Mouse (Mus musculus) forebrain, embryonic 15.5 days (tissue): Measurements from ENCODE around the gene Ggt7. TPM values are rescaled to one million over a fixed set of nuclear protein-coding genes. Genes with fewer than 3 reads are reported as not detected.
A peak's percentile ranks its signal among the peaks of the same experiment; 100 is the strongest.
"Not testable (repeated sequence)": the region's sequence is repeated elsewhere in the genome, so short reads cannot be mapped to it uniquely, and the experiment has no call there.

Source experiments
- ATAC-seq: fragments of 200-750 bp; cut with Nextera tagmentation; replicated peaks from 2 replicates; pipeline ENCODE4 v1.8.0; 2017; ENCODE audit warnings: mild to moderate bottlenecking, moderate TSS enrichment, moderate library complexity
- H3K27ac ChIP-seq: fragments of 300-500 bp; sonication (generic); replicated peaks from 2 replicates; pipeline ENCODE4 v1.5.1; 2015; ENCODE audit warnings: mild to moderate bottlenecking, inconsistent platforms
- H3K27me3 ChIP-seq: fragments of 300-500 bp; sonication (generic); 2 replicates; pipeline ENCODE4 v1.6.1; 2015; ENCODE audit warnings: inconsistent platforms
- H3K36me3 ChIP-seq: fragments of 300-500 bp; sonication (generic); 2 replicates; pipeline ENCODE4 v1.6.1; 2015; ENCODE audit warnings: mild to moderate bottlenecking, inconsistent platforms
- H3K4me1 ChIP-seq: fragments of 300-500 bp; sonication (generic); 2 replicates; pipeline ENCODE4 v1.6.1; 2015; ENCODE audit warnings: inconsistent platforms
- H3K4me2 ChIP-seq: fragments of 300-500 bp; sonication (generic); replicated peaks from 2 replicates; pipeline ENCODE4 v1.6.1; 2015; ENCODE audit warnings: mild to moderate bottlenecking, inconsistent platforms
- H3K4me3 ChIP-seq: fragments of 300-500 bp; sonication (generic); 2 replicates; pipeline ENCODE4 v1.5.1; 2015; ENCODE audit warnings: mild to moderate bottlenecking, inconsistent platforms
- H3K9ac ChIP-seq: fragments of 300-500 bp; sonication (generic); replicated peaks from 2 replicates; pipeline ENCODE4 v1.6.1; 2015; ENCODE audit warnings: mild to moderate bottlenecking, inconsistent platforms
- H3K9me3 ChIP-seq: fragments of 300-500 bp; sonication (generic); 2 replicates; pipeline ENCODE4 v1.6.1; 2016; ENCODE audit warnings: inconsistent platforms
- WGBS: fragments of 180-500 bp; shearing (Covaris S2); methylation state at CpG from one replicate; pipeline ENCODE4 v1.1.7; 2015; ENCODE audit warnings: mixed read lengths; 5-methylcytosine and 5-hydroxymethylcytosine counted together
- polyA plus RNA-seq: library from polyadenylated mRNA; unstranded; fragments of >200 nt; fragmentation: Nextera tagmentation; extraction: Ambion mirVana; gene quantifications from 2 replicates; pipeline ENCODE4 v1.2.1, GENCODE M21; 2015

Gene Ggt7
- polyA plus RNA-seq, 1 experiment from 2014 or later, result 51.6 TPM

DNA sequence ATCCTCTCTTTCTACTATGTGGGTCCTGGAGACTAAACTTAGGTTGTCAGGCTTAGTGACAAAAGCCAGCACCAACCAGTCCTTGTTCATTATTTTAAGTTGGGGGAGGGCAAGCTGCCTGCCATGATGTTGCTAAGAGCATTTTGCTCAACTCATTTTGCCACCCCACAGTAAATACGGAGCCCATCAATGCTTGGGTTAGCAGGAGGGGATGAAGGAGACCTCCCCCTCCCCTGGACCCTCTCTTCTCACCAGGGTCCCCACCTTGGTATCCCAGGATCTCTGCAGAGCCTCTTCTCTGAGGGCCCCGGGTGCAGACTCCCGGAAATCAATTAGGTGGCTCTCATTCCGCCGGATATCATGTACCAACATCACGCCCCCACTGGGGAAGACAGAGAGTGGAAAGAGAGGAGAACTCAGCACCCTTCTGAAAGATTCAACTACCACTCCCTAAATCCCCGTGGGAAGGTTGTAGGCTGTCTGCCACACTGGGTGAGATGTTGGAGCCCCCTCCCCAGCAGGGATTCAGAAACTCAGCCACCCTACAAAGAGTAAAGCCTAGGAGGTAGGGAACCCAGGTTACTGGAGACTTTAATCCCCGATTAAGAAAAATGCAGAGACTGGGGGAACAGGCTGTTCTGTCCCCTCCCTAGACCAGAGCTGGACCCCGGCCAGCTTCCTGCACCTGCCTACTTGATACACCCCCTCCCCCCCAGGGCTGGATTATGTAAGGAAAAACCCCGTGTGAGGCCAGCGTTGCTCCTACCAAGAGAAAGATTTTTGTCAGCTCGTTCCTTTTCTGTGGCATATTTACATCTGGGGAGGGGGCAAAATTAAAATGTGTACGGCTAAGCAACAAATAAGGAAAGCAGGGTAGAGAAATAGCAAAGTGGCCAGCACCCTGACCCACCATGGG lies 13.3 kb downstream of the Ggt7 start:
- Histone ChIP-seq H3K36me3 (peaks cover 34% of the 10 kb centered on the region), H3K4me1 (peaks cover 19% of the 10 kb centered on the region), H3K27me3 (no peaks in the 10 kb centered on the region), H3K4me3 (no peak overlapping the region), H3K9me3 (no peaks in the 10 kb centered on the region), H3K9ac (no peak overlapping the region), H3K4me2 (no peak overlapping the region), H3K27ac (no peak overlapping the region)
- no peak for ATAC-seq
- WGBS, result 42% methylated on average over 13 of the region's 13 CpGs

DNA sequence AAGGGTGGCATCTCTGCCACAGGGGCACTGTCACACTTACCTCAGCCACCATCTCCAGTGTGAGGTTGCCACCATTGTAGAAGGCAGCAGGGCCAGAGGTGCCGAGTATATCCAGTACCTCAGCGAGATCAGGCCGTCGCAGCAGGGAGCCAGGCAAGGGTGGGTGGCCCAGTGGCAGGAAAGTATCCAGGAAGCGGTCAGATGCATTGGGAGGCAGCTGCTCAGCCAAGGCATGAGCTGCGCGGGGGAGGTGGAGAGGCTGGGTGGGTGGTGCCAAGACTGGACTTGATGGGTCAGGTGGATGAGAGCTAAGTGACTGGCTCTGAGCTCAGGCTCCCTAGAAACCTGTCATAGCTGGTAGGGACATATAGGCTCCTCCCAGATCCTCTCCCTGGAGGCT lies 15.4 kb downstream of the Ggt7 start:
- H3K4me3 ChIP-seq, result no peak overlapping the region
- peaks cover 10% of the 10 kb centered on the region for H3K4me1 ChIP-seq
- ATAC-seq, result no peak
- H3K27me3 ChIP-seq, result no peaks in the 10 kb centered on the region
- no peak overlapping the region for H3K27ac ChIP-seq
- 94% methylated on average over 7 of the region's 7 CpGs for WGBS
- peaks cover 49% of the 10 kb centered on the region for H3K36me3 ChIP-seq
- H3K9me3 ChIP-seq, result no peaks in the 10 kb centered on the region
- H3K4me2 ChIP-seq, result no peak overlapping the region
- H3K9ac ChIP-seq, result no peak overlapping the region

DNA sequence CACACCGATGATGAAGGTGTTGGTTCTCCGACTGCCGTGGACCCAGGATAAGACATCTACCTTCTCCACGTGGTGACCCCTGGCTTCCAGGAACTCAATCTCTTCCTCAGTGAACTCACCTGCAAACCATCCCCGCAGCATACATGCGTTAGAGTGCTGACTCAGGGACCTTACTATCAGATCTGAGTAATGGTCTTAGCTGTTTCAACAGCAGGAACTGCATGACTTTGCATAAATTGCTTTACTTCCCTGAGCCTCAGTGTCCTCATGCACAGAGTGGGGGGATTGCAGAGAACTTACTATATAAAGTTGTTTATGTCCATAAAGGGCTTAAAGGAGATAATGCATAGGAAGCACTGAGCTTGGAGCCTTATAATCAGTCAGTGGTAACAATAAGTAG lies 27.0 kb downstream of the Ggt7 start:
- Histone ChIP-seq H3K9ac (no peak overlapping the region), H3K4me2 (no peak overlapping the region), H3K36me3 (peaks cover 27% of the 10 kb centered on the region; the same call in 1 of the 2 replicates), H3K27ac (no peak overlapping the region), H3K9me3 (no peaks in the 10 kb centered on the region), H3K4me3 (no peak overlapping the region), H3K4me1 (no peaks in the 10 kb centered on the region), H3K27me3 (no peaks in the 10 kb centered on the region)
- WGBS, result 91% methylated on average over 6 of the region's 6 CpGs
- ATAC-seq, result no peak

DNA sequence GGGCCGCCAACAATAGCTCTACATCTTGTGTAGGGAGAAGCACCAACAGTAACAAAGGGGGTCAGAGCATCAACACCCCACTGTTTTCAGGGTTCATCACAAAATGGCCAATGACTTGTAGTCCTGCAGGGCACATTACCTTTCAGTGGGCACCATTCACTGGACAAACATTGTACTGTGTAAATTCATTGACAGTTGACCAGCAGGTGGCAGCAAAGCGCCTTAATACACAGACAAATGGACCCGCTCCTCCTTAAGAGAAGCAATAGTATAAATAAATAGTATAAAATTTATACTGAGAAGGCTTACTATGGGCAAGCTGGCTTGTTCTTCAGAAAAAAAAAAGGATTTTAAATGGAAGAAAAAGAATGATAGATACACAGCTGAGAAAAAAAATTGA lies 36.0 kb downstream of the Ggt7 start:
- no peak overlapping the region for H3K4me2 ChIP-seq
- WGBS, result 47% methylated on average over 3 of the region's 3 CpGs
- no peak overlapping the region for H3K9ac ChIP-seq
- H3K36me3 ChIP-seq, result no peaks in the 10 kb centered on the region
- H3K9me3 ChIP-seq, result no peaks in the 10 kb centered on the region
- H3K27me3 ChIP-seq, result no peaks in the 10 kb centered on the region
- no peak overlapping the region for H3K27ac ChIP-seq
- no peak for ATAC-seq
- no peak overlapping the region for H3K4me3 ChIP-seq
- H3K4me1 ChIP-seq, result no peaks in the 10 kb centered on the region

DNA sequence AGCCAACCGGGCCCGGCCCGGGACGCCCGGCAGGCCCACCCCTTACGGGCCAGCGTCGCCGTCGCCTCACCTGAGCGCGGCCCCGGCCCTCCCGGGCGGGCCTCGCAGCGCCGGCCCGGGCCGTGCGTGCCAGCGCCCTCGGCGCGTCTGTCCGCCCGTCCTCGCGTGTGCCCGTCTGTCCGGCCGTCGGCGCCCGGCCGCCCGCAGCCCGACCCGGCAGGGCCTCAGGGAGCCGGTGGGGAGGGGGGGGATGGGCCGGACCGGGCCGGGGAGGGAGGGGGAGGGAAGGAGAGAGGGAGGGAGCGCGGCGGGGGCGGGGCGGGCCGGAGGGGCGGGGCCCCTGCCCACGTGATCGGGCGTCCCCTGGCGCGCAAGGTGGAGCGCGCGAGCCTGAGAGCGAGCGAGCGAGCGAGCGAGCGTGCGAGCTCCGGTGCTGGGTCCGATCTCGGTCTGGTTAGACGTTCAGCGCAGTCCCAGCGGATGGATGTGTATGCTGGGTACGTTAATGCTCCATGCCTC lies 44.4 kb downstream of the Ggt7 start, which contains the start of gene Ncoa6:
Gene Ncoa6 (minus strand): TSS at position 325 of the 519 bp plus-strand sequence.
- Histone ChIP-seq H3K27me3 (no peaks in the 10 kb centered on the region), H3K4me2 (peak within 1 kb of the TSS; percentile 75)
- 1% methylated on average over 51 of the region's 72 CpGs for WGBS

DNA sequence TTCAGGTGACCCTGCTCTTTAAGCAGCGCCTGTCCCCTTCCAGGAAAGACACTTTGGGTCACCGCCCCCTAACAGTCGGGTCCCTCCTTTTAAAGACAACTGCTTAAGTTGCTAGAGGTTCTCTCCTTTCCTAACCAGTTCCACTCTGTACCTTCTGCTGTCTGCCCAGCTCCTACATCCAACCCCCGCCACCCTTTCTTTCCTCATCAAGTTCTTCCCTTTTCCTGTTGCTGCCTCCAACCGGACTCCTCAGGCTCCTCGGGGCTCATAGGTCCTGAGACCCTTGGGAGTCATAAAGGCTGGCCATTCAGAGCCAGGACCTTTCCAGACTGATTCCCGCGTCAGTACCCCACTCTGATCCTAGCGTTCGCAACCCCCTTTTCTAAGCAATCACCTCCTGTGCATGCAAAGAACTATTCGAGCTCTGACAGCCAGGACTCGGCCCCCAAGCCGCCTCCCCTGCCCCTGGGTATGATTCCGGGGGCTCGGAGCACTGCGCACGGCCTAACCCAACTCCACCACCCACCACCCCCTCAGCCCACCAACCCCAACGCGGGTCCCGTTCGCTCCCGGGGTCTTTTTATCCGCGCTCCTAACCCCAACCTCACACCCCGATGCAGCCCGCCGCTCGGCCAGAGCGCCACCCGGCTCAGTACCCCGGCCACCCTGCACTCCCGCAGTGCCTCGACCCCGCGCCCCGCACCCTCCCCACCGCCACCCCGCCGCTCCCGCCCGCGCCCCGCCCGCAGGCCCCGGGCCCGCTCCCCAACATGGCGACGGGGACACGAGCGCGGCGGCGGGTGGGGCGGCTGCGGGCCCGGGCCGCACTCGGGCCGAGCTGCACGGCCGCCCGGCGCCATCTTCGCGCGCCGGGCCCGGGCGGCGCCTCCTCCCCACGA lies 45.1 kb downstream of the Ggt7 start:
- Histone ChIP-seq H3K27ac (peak overlapping the region; percentile 91), H3K4me1 (peaks cover 35% of the 10 kb centered on the region), H3K36me3 (no peaks in the 10 kb centered on the region), H3K9ac (peak overlapping the region; percentile 93), H3K27me3 (no peaks in the 10 kb centered on the region), H3K4me2 (peak overlapping the region; percentile 75), H3K9me3 (no peaks in the 10 kb centered on the region), H3K4me3 (peak overlapping the region; percentile 78)
- WGBS, result under 1% methylated on average over 55 of the region's 71 CpGs
- peak; percentile 82 for ATAC-seq

More for the DNA sequence above, 44.4 kb downstream of the Ggt7 start, which contains the start of gene Ncoa6:
- Histone ChIP-seq H3K36me3 (no peaks in the 10 kb centered on the region), H3K4me1 (peaks cover 33% of the 10 kb centered on the region), H3K9ac (peak within 1 kb of the TSS; percentile 93), H3K4me3 (peak within 1 kb of the TSS; percentile 78), H3K9me3 (no peaks in the 10 kb centered on the region), H3K27ac (peak within 1 kb of the TSS; percentile 91)
- peak; percentile 83 for ATAC-seq

DNA sequence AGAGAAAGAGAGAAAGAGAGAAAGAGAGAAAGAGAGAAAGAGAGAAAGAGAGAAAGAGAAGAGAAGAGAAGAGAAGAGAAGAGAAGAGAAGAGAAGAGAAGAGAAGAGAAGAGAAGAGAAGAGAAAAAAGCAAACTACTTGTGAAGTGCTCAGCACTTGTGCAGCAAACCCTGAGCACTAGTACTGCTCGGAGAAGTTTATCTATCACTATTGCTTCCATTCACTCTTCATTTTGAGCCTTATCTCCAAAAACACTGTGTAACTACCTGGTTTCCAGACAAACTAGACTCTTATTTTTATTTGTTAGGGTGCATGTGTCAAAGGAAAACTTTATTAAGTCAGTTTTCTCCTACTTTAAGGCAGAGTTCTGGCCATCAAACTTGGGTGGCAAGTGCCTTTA lies 51.2 kb downstream of the Ggt7 start:
- Histone ChIP-seq H3K9me3 (no peaks in the 10 kb centered on the region), H3K36me3 (no peaks in the 10 kb centered on the region), H3K27ac (no peak overlapping the region), H3K9ac (no peak overlapping the region), H3K4me3 (no peak overlapping the region), H3K4me2 (no peak overlapping the region), H3K27me3 (no peaks in the 10 kb centered on the region), H3K4me1 (peaks cover 28% of the 10 kb centered on the region)
- 93% methylated on average over 1 of the region's 1 CpGs for WGBS
- ATAC-seq, result no peak

DNA sequence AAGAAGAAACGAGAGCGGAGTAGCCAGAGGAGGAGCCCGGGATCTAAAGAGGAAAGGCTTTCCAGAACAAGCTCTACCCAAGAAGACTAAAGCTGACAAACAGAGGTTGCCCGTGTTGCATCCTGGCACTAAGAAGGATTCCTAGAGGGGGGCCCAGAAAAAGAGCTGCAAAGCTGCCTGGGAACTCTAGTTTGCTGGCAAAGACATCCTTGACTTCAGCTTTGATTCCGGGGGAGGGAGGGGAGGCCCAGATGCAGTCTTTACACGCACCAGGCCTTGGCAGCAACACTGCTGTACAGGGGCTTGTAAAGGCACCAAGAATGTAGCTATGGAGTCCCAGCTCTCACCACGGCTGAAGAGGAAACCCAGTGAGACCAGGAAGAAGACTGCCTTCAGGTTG lies 64.4 kb downstream of the Ggt7 start:
- Histone ChIP-seq H3K4me3 (no peak overlapping the region), H3K27me3 (no peaks in the 10 kb centered on the region), H3K4me1 (no peaks in the 10 kb centered on the region), H3K27ac (no peak overlapping the region), H3K9me3 (no peaks in the 10 kb centered on the region), H3K4me2 (no peak overlapping the region), H3K36me3 (0 out of 2 replicates have a peak, but pooled peaks cover 5% of the 10 kb centered on the region), H3K9ac (no peak overlapping the region)
- 80% methylated on average over 7 of the region's 7 CpGs for WGBS
- no peak for ATAC-seq

DNA sequence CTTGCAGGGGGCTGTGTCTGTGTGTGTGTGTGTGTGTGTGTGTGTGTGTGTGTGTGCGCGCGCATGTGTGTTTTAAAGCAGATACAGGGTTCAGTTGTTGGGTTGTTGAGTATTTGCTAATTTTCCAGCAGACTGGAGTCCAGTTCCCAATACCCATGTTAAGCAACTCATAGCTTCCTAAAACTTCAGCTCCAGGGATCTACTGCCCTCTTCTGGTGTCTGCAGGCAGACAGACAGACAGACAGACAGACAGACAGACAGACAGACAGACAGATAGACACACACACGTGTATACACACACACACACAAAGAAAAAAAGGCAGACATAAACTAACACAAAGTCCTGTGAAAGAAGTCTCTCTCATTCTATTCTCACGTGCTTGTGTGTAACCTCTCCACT lies 66.8 kb downstream of the Ggt7 start:
- Histone ChIP-seq H3K9ac (no peak overlapping the region), H3K36me3 (0 out of 2 replicates have a peak, but pooled peaks cover 5% of the 10 kb centered on the region), H3K4me2 (no peak overlapping the region), H3K4me1 (no peaks in the 10 kb centered on the region), H3K4me3 (no peak overlapping the region), H3K27me3 (no peaks in the 10 kb centered on the region), H3K9me3 (no peaks in the 10 kb centered on the region), H3K27ac (no peak overlapping the region)
- ATAC-seq, result no peak
- WGBS, result 86% methylated on average over 5 of the region's 5 CpGs

DNA sequence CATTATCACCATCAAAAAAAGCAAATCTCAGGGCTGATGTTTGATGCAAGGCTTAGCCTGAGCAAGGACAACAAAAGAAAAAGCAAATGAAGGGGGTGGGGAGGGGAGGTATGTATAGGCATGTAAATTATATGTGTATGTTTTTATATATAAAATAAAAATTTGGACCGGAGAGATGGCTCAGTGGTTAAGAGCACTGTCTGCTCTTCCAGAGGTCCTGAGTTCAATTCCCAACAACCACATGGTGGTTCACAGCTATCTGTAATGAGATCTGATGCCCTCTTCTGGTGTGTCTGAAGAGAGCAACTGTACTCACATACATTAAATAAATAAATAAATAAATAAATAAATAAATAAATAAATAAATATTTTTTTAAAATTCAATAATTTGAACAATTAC lies 70.1 kb downstream of the Ggt7 start:
- H3K27ac ChIP-seq, H3K4me3 ChIP-seq, H3K27me3 ChIP-seq, H3K9ac ChIP-seq, ATAC-seq, H3K4me1 ChIP-seq, H3K9me3 ChIP-seq, H3K36me3 ChIP-seq, H3K4me2 ChIP-seq: not testable (repeated sequence)
- WGBS, result 91% methylated on average over 1 of the region's 1 CpGs

DNA sequence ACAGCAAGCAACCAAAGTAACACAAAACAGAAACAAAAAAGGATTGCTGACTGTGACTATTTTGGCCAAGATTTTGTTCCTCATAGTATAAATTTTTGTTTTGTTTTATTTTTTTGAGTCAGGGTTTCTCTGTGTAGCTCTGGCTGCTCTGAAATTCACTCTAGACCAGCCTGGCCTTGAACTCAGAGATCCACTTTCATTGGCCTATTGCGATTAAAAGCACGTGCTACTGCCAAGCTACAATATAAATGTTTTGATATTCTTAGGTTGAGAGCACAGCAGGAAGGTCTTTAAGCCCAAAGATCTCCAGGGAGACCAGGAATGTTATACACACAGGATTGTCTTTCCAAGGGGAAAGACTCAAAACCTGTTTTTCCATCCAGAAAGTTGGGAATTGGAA lies 74.6 kb downstream of the Ggt7 start:
- no peaks in the 10 kb centered on the region for H3K9me3 ChIP-seq
- H3K9ac ChIP-seq, result no peak overlapping the region
- H3K36me3 ChIP-seq, result peaks cover 5% of the 10 kb centered on the region; the same call in 1 of the 2 replicates
- no peak for ATAC-seq
- H3K27ac ChIP-seq, result no peak overlapping the region
- H3K4me1 ChIP-seq, result no peaks in the 10 kb centered on the region
- H3K4me2 ChIP-seq, result no peak overlapping the region
- no peak overlapping the region for H3K4me3 ChIP-seq
- WGBS, result 55% methylated on average over 2 of the region's 2 CpGs
- H3K27me3 ChIP-seq, result no peaks in the 10 kb centered on the region

DNA sequence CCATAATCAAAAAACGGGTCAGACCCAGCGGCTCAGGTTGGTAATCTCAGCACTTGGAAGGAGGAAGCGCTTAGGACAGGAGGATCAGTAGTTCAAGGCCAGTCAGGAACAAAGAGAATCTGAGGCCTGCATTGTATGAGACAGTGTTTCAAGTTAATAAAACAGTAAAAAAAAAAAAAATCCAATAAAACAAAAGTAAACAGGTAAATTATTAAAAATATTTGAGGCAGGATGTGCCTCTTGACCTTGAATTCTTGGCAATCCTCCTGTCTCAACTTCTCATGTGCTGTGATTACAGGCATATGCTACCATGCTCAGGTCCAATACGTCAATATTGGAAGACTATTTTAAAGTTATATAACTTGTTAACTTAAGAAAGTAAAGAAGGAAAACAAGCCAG lies 75.1 kb downstream of the Ggt7 start:
- ATAC-seq, result no peak
- Histone ChIP-seq H3K4me3 (no peak overlapping the region), H3K9ac (no peak overlapping the region), H3K27me3 (no peaks in the 10 kb centered on the region), H3K4me2 (no peak overlapping the region), H3K9me3 (no peaks in the 10 kb centered on the region), H3K36me3 (peaks cover 5% of the 10 kb centered on the region; the same call in 1 of the 2 replicates), H3K4me1 (no peaks in the 10 kb centered on the region), H3K27ac (no peak overlapping the region)
- WGBS, result 88% methylated on average over 4 of the region's 4 CpGs
